Mouse (Mus musculus): Measurements from ENCODE around the gene Bsx.

The Bsx gene

GRCm38 (mm10) chr9:40873556-40874470 lies at the start of gene Bsx:
TSS of gene Bsx (plus strand) at chr9:40874127.
- DNase-seq (ENCODE audit: low read depth, low spot score): peak; percentile 8

DNA sequence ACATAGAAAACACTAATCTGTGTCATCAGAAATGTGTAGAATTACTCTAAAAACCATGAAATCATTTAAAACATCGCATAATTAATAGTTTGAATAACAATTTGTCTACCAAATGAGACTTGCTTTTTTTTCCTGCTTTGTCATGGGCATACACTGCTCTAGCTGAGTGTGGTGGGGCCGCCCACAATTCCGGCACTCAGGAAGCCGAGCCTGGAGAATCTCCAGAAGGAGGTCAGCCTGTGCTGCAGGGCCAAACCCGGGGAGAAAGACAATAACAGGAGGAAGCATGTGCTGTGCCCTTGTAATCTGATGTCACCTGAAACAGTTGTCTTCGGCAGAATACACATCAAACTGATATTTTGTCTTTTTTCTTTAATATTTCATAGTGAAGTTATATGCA lies 48.3 kb upstream of the Bsx start:
- DNase-seq (ENCODE audit: low read depth, low spot score): no peak

GRCm38 (mm10) chr9:40827366-40827765 lies 46.6 kb upstream of the Bsx start:
- DNase-seq (ENCODE audit: low read depth, low spot score): no peak

DNA sequence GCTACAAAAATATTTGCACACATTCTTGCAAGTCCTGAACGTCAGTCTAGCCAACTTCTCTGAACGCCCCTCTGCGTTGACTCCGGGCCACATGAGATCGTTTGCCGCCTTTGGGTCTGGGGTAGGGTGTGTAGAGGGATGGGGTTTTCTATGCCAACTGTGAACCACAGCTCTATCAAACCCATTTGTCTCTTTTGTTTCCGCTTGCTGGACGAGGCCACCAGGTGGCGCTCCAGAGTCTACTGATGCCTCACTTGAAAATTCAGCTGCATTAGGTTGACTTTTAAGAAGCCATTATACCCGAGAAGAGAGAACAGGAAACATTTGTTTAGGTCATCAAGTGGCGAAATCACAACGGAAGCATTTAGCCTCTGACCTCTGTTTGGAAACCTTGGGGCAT lies 39.4 kb upstream of the Bsx start:
- peak; percentile 86 for DNase-seq (ENCODE audit: low read depth, low spot score)

GRCm38 (mm10) chr9:40836681-40837080 lies 37.2 kb upstream of the Bsx start:
- DNase-seq (ENCODE audit: low read depth, low spot score): no peak

- DNase-seq (ENCODE audit: low read depth, low spot score): no peak
Observed at GRCm38 (mm10) chr9:40839662-40840061, 34.3 kb upstream of the Bsx start.

DNA sequence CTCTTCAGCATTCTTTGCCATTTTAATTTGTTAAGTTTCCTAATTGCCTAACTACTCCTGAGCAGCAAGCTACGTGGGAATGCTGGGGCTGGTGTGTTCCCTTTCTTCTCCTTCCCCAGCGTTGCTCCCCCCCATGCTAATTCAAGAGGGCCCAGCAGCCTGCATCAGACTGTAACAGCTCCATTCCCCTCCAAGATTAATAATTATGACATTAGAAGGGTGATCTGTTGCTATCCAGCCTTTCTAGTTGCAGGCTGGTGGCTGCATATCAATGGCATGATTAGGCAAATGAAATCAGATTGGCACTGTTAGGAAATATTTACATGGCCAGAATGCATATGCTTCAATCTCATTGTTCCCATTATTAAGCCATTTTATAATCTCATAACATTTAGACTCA lies 22.4 kb upstream of the Bsx start:
- no peak for DNase-seq (ENCODE audit: low read depth, low spot score)

DNA sequence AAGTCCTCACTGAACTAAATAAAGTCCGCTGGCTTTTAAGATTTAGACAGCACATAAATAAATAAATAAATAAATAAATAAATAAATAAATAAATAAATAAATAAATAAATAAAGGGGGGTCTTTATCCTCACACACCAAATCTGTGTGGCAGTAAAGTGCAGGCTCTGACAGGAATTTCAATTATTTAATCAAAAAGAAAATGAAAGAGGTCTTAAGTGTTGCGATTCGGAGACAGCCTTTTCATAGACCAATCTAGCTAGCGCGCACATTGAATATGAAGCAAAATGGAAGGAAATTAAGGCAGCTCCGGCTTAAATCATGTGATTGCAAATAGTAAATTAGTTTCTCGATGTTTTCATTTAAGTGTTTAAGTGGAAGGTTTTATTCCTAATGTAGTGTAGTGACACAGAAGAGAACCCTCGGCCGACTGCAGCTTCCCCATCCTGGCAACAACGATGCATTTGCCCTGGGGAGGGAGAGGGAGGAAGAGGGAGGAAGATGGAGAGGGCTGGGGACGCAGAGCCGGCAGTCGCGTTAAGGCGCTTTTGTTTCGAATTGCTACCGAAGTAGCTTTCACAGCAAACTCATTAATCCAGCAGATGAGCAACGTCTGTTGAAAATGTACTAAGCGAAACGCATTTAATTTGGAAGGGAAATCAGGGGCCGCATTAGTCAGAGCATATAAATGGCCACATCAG lies 15.3 kb upstream of the Bsx start:
- no peak for DNase-seq (ENCODE audit: low read depth, low spot score)

- DNase-seq (ENCODE audit: low read depth, low spot score): no peak
Observed at GRCm38 (mm10) chr9:40859196-40859595, 14.7 kb upstream of the Bsx start.

GRCm38 (mm10) chr9:40870331-40870730 lies 3.6 kb upstream of the Bsx start:
- no peak for DNase-seq (ENCODE audit: low read depth, low spot score)

DNA sequence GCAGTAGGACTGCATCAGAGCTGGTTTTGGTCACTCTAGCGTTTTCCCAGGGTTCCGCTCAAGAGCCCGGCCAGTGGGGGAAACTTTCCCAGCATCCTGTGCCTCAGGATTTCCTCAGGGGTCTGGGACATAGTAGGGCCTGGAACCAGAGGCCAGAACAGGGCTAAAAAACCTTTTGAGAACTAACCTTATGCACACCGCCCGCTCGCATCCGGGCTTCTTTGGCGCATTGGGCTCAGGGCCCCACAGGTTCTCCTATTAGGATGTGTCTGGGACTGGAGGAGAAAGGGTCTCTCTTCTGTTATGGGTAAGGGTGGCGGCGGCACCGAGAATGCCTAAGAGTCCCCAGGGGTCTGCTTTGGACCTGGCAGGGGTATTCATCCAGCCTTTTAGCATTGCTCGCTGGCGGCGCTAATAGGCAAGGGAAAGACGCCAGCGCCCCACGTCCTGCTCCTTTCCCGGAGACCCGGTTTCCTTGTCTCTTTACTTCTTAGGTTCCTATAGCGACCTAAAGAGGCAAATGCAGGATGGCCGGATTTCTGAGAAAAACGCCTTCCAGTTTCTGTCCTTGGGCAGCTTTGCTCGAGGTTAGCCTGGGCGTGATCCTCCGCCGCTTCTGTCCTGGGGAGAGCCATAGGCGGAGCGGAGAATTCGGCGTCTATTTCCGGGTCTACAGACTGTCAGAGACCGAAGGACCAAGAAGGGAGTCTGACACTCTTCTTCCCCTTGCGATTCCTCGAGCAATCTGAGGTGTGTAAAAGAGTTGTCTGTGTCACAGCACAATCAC lies 2.4 kb upstream of the Bsx start:
- no peak for DNase-seq (ENCODE audit: low read depth, low spot score)

- peak; percentile 55 for DNase-seq (ENCODE audit: low read depth, low spot score)
Observed at GRCm38 (mm10) chr9:40872156-40872478, 1.8 kb upstream of the Bsx start.

DNA sequence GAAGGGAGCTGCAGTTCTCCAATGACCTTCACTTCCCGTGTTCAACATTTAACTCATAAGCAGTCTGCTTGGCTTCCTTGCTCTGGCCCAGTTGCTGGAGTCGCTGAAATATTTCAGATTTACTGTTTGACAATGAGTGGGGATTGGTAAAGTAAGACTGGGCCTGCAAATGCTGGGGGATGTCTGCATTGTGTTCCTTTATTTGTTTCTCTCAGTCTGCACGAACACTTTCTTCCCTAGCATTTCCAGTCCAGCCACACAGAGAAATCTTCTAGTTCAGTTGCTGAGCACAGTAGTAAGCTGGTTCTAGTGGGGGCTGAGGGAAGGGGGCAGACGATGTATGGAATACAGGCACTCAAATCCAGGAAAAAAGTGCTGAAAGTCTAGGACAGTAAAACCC lies 1.0 kb downstream of the Bsx start:
- DNase-seq (ENCODE audit: low read depth, low spot score): no peak

GRCm38 (mm10) chr9:40875431-40875830 lies 1.5 kb downstream of the Bsx start:
- no peak for DNase-seq (ENCODE audit: low read depth, low spot score)

DNA sequence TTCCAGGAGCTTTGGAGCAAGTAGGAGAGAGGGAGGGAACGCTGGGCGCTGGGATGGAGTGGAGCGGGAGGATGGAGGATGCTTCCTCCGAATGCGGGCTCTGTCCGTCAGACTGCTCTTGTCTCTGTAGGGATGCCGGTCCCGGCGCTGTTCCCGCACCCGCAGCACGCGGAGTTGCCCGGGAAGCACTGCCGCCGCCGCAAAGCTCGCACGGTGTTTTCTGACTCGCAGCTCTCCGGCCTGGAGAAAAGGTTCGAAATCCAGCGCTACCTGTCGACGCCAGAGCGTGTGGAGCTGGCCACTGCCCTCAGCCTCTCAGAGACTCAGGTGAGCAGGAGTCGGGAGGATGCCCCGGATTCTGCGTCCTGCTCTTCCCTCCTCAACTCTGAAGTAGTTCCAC lies 2.2 kb downstream of the Bsx start:
- DNase-seq (ENCODE audit: low read depth, low spot score): no peak

DNA sequence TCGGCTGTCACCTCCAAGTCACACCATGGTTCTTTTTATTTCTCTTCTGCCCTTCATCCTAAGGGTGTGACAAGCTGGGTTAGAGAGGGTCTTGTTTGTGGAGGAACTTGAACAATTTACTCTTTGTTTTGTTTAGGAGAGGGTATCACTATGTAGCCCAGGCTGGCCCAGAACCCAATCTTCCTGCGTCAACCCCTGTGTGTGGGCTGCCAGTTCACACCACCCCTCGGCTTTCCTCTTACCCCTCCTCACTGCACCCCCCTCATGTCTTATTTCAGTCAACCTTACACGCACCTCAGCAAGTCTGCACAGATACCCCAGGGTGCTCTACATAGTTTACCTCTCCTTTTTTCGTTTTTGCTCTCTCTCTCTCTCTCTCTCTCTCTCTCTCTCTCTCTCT lies 2.8 kb downstream of the Bsx start:
- no peak for DNase-seq (ENCODE audit: low read depth, low spot score)

DNA sequence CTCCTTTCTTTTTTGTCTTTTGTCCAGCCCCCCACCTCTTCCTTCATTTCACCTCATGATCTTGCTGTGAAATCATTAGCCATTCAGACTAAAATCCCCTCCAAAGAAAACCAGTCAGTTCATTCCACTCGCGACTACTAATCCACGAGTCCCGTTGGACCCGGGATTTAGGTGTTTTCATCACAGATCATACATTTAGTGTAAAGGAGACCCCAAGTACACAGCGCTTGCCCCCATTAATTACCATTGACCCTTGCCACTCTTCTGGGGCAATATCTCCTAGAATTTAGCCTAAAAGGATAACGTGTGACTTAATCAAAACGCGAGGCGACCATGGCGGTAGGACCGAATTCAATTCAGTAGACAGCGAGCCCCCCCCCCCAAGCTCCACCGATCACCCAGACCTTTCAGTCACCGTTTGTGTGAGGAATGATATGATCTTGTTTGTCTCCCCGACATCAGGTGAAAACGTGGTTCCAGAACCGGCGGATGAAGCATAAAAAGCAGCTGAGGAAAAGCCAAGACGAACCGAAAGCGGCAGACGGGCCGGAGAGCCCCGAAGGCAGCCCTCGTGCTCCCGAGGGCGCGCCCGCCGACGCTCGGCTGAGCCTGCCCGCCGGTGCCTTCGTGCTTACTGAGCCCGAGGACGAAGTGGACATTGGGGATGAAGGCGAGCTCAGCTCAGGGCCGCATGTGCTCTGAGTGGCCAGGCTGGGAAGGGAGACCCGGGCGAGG lies 3.4 kb downstream of the Bsx start:
- no peak for DNase-seq (ENCODE audit: low read depth, low spot score)

DNA sequence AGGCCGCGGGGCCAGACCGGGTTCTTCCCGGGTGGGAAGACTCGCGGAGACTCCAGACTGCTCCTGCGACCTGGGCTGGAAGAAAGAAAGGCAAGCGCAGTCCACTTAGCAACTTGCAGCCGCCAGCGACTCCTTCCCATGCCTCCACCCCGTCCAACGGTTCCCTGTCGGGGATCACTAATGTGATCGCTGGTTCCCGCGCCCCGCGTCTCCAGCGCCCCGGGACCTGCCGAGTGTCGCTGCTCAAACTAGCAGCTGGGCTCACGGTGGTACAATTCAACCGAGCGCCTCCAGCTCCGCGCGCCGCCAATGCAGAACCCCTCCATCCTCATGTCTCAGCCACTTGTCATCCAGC lies 3.9 kb downstream of the Bsx start:
- no peak for DNase-seq (ENCODE audit: low read depth, low spot score)

GRCm38 (mm10) chr9:40878291-40878945 lies 4.5 kb downstream of the Bsx start:
- DNase-seq (ENCODE audit: low read depth, low spot score): no peak

DNA sequence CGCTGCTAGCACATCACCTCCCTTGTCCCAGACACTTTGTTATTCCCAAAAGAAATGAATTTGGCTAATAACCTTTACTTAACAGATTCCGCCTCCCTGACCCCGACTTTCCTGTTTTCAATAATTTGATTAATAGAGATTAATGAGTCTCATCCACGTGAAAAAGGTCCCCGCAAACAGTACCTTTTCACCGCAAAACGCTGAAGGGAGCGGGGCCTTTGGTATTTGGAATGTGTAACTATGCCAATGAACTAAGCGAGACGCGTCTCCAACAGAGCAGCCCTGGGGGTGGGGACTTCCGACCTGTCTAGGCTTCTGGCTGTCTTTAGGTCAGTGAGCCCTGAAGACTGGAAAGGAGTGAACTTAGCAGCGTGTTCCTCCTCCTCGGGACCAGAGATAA lies 5.1 kb downstream of the Bsx start:
- no peak for DNase-seq (ENCODE audit: low read depth, low spot score)

DNA sequence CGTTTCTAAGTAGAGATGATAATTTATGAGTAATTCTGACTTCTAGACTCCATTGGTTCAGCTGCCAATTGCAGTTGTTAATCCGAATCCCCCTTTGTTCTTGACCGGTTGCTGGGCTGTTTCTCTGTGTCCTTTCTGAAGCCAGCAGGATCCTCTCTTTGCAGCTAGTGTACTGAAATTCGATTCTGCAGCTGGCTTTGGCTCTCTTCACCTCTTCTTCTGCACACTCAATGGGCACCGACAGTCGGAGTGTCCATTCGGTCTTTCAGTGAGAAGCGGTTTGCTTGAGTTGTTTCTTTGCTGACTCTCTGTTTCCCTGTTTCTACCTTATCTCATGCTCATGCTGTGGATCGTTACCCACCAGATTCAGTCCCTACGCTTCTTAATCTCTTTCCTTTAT lies 11.7 kb downstream of the Bsx start:
- DNase-seq (ENCODE audit: low read depth, low spot score): no peak
